Mouse (Mus musculus) CH12.LX (cell line): ENCODE results near the gene Ctla4. TPM values are rescaled to one million over a fixed set of nuclear protein-coding genes. Genes with fewer than 3 reads are reported as not detected.

Experiments used
- DNase-seq: peaks from one replicate; pipeline ENCODE4 v3.0.0-alpha.2; 2013; ENCODE audit errors: extremely low read depth
- H3K27ac ChIP-seq: 2 replicates; pipeline ENCODE4 v1.5.1; 2012; ENCODE audit warnings: low read depth, mild to moderate bottlenecking, control low read depth, moderate library complexity; ENCODE audit not compliant: insufficient read depth
- H3K27me3 ChIP-seq: replicated peaks from 2 replicates; pipeline ENCODE3; 2012; ENCODE audit warnings: inconsistent platforms
- H3K36me3 ChIP-seq, 2 experiments: replicated peaks in 1 of 2; 2 replicates each; pipeline versions ENCODE3 to v1.6.1; 2012; ENCODE audit warnings: inconsistent platforms in 1 of 2, low read length in 1 of 2, mild to moderate bottlenecking in 1 of 2, mixed read lengths in 1 of 2, moderate library complexity in 1 of 2; ENCODE audit not compliant: control insufficient read depth in 1 of 2, insufficient read depth in 1 of 2
- H3K4me1 ChIP-seq, 2 experiments: 2 replicates each; pipeline ENCODE4 v1.6.1; 2012; ENCODE audit warnings: inconsistent platforms in 1 of 2, moderate library complexity in 1 of 2; ENCODE audit not compliant: insufficient read depth in 2 of 2, control insufficient read depth in 1 of 2
- H3K4me2 ChIP-seq: 2 replicates; pipeline ENCODE4 v1.6.1; 2012; ENCODE audit warnings: low read depth, mild to moderate bottlenecking, control low read depth; ENCODE audit not compliant: poor library complexity, insufficient read depth, severe bottlenecking
- H3K4me3 ChIP-seq, 3 experiments: fragments of 150-350 bp in 1 of 3; sonication (generic) in 1 of 3; replicated peaks in 1 of 3; 2 replicates each; pipeline versions ENCODE3 to v1.5.1; 2011 to 2012; ENCODE audit warnings: low read depth in 2 of 3, low read length in 2 of 3, mild to moderate bottlenecking in 2 of 3, moderate library complexity in 2 of 3, control low read depth in 1 of 3, improper control_type of control experiment in 1 of 3, inconsistent platforms in 1 of 3, mixed read lengths in 1 of 3; ENCODE audit not compliant: poor library complexity in 1 of 3
- H3K79me2 ChIP-seq: replicated peaks from 2 replicates; pipeline ENCODE4 v1.6.1; 2012; ENCODE audit warnings: mild to moderate bottlenecking, moderate library complexity; ENCODE audit not compliant: control insufficient read depth, poor library complexity, insufficient read depth, severe bottlenecking; ENCODE audit errors: extremely low read depth
- H3K9ac ChIP-seq: 2 replicates; pipeline ENCODE4 v1.6.1; 2012; ENCODE audit warnings: low read depth, mild to moderate bottlenecking, control low read depth, moderate library complexity; ENCODE audit not compliant: insufficient read depth
- H3K9me3 ChIP-seq: replicated peaks from 2 replicates; pipeline ENCODE3; 2012; ENCODE audit warnings: low read length, inconsistent platforms, mixed read lengths
- BHLHE40 ChIP-seq: IDR thresholded peaks from 2 replicates; pipeline ENCODE4 v1.6.1; 2011; ENCODE audit warnings: mild to moderate bottlenecking, low read depth, low read length, improper control_type of control experiment
- CHD1 ChIP-seq: IDR thresholded peaks from 2 replicates; pipeline ENCODE4 v1.6.1; 2012; ENCODE audit warnings: low read depth, low read length, improper control_type of control experiment, inconsistent platforms
- CHD2 ChIP-seq: IDR thresholded peaks from 2 replicates; pipeline ENCODE4 v1.6.1; 2011; ENCODE audit warnings: low read length, improper control_type of control experiment
- CTCF ChIP-seq, 2 experiments: IDR thresholded peaks in 1 of 2; conservative IDR thresholded peaks in 1 of 2; 2 replicates each; pipeline ENCODE4 v1.5.1; 2011 to 2012; ENCODE audit warnings: low read depth in 2 of 2, low read length in 2 of 2, improper control_type of control experiment in 1 of 2, inconsistent platforms in 1 of 2, mild to moderate bottlenecking in 1 of 2, moderate library complexity in 1 of 2
- E2F4 ChIP-seq: IDR thresholded peaks from 2 replicates; pipeline ENCODE4 v1.6.1; 2011; ENCODE audit warnings: low read depth, low read length, improper control_type of control experiment; ENCODE audit not compliant: insufficient replicate concordance
- ELF1 ChIP-seq: IDR thresholded peaks from 2 replicates; pipeline ENCODE4 v1.6.1; 2014; ENCODE audit warnings: low read depth, mild to moderate bottlenecking, inconsistent platforms, low read length, improper control_type of control experiment
- EP300 ChIP-seq: IDR thresholded peaks from 2 replicates; pipeline ENCODE4 v1.6.1; 2011; ENCODE audit warnings: low read length, improper control_type of control experiment
- ETS1 ChIP-seq: conservative IDR thresholded peaks from 2 replicates; pipeline ENCODE4 v1.6.1; 2012; ENCODE audit warnings: low read depth, mild to moderate bottlenecking, inconsistent platforms, low read length, improper control_type of control experiment, moderate library complexity
- HCFC1 ChIP-seq: IDR thresholded peaks from 2 replicates; pipeline ENCODE4 v1.6.1; 2012; ENCODE audit warnings: low read depth, mild to moderate bottlenecking, inconsistent platforms, low read length, improper control_type of control experiment
- IRF4 ChIP-seq: IDR thresholded peaks from 2 replicates; pipeline ENCODE4 v1.6.1; 2014; ENCODE audit warnings: low read depth, mild to moderate bottlenecking, inconsistent platforms, low read length, improper control_type of control experiment
- JUN ChIP-seq: IDR thresholded peaks from 2 replicates; pipeline ENCODE4 v1.6.1; 2011; ENCODE audit warnings: low read depth, mild to moderate bottlenecking, low read length, improper control_type of control experiment, moderate library complexity; ENCODE audit not compliant: insufficient read depth
- JUND ChIP-seq: conservative IDR thresholded peaks from 2 replicates; pipeline ENCODE4 v1.6.1; 2011; ENCODE audit warnings: low read depth, low read length, improper control_type of control experiment
- MAFK ChIP-seq: IDR thresholded peaks from 2 replicates; pipeline ENCODE4 v1.6.1; 2011; ENCODE audit warnings: low read length, improper control_type of control experiment; ENCODE audit not compliant: insufficient replicate concordance
- MAX ChIP-seq: IDR thresholded peaks from 2 replicates; pipeline ENCODE4 v1.6.1; 2011; ENCODE audit warnings: low read length, improper control_type of control experiment
- MAZ ChIP-seq: IDR thresholded peaks from 2 replicates; pipeline ENCODE4 v1.6.1; 2012; ENCODE audit warnings: low read depth, mild to moderate bottlenecking, inconsistent platforms, low read length, improper control_type of control experiment, moderate library complexity
- MEF2A ChIP-seq: IDR thresholded peaks from 2 replicates; pipeline ENCODE4 v1.6.1; 2014; ENCODE audit warnings: low read depth, mild to moderate bottlenecking, inconsistent platforms, low read length, improper control_type of control experiment, borderline replicate concordance
- MXI1 ChIP-seq: IDR thresholded peaks from 2 replicates; pipeline ENCODE4 v1.6.1; 2011; ENCODE audit warnings: mild to moderate bottlenecking, low read depth, low read length, improper control_type of control experiment
- NELFE ChIP-seq: IDR thresholded peaks from 2 replicates; pipeline ENCODE4 v1.6.1; 2011; ENCODE audit warnings: low read depth, low read length, improper control_type of control experiment
- NRF1 ChIP-seq: IDR thresholded peaks from 2 replicates; pipeline ENCODE4 v1.6.1; 2014; ENCODE audit warnings: low read depth, mild to moderate bottlenecking, inconsistent platforms, low read length, improper control_type of control experiment, moderate library complexity
- PAX5 ChIP-seq: IDR thresholded peaks from 2 replicates; pipeline ENCODE4 v1.6.1; 2012; ENCODE audit warnings: low read length, inconsistent platforms, mixed read lengths
- POLR2A ChIP-seq: IDR thresholded peaks from 2 replicates; pipeline ENCODE4 v1.6.1; 2011; ENCODE audit warnings: low read depth, mild to moderate bottlenecking, improper control_type of control experiment, low read length
- RAD21 ChIP-seq: IDR thresholded peaks from 2 replicates; pipeline ENCODE4 v1.6.1; 2011; ENCODE audit warnings: low read depth, mild to moderate bottlenecking, low read length, improper control_type of control experiment, moderate library complexity
- RCOR1 ChIP-seq: conservative IDR thresholded peaks from 2 replicates; pipeline ENCODE4 v1.6.1; 2012; ENCODE audit warnings: low read depth, mild to moderate bottlenecking, inconsistent platforms, low read length, improper control_type of control experiment
- SIN3A ChIP-seq: IDR thresholded peaks from 2 replicates; pipeline ENCODE4 v1.6.1; 2012; ENCODE audit warnings: low read length, improper control_type of control experiment, inconsistent platforms
- SMC3 ChIP-seq: IDR thresholded peaks from 2 replicates; pipeline ENCODE4 v1.6.1; 2011; ENCODE audit warnings: low read depth, low read length, improper control_type of control experiment
- TBP ChIP-seq: conservative IDR thresholded peaks from 2 replicates; pipeline ENCODE4 v1.6.1; 2011; ENCODE audit warnings: low read depth, low read length, improper control_type of control experiment
- TCF12 ChIP-seq: IDR thresholded peaks from 2 replicates; pipeline ENCODE4 v1.6.1; 2014; ENCODE audit warnings: low read depth, mild to moderate bottlenecking, inconsistent platforms, low read length, improper control_type of control experiment
- UBTF ChIP-seq: IDR thresholded peaks from 2 replicates; pipeline ENCODE4 v1.6.1; 2012; ENCODE audit warnings: low read depth, mild to moderate bottlenecking, inconsistent platforms, low read length, improper control_type of control experiment, moderate library complexity
- USF1 ChIP-seq: IDR thresholded peaks from 2 replicates; pipeline ENCODE4 v1.6.1; 2014; ENCODE audit warnings: low read depth, mild to moderate bottlenecking, inconsistent platforms, low read length, improper control_type of control experiment
- USF2 ChIP-seq: conservative IDR thresholded peaks from 2 replicates; pipeline ENCODE4 v1.6.1; 2011; ENCODE audit warnings: low read depth, low read length, improper control_type of control experiment
- ZC3H11A ChIP-seq: IDR thresholded peaks from 2 replicates; pipeline ENCODE4 v1.6.1; 2012; ENCODE audit warnings: low read depth, mild to moderate bottlenecking, inconsistent platforms, low read length, improper control_type of control experiment
- ZKSCAN1 ChIP-seq: IDR thresholded peaks from 2 replicates; pipeline ENCODE4 v1.6.1; 2012; ENCODE audit warnings: low read depth, inconsistent platforms, low read length, improper control_type of control experiment, borderline replicate concordance
- ZMIZ1 ChIP-seq: IDR thresholded peaks from 2 replicates; pipeline ENCODE4 v1.6.1; 2012; ENCODE audit warnings: low read depth, mild to moderate bottlenecking, inconsistent platforms, low read length, improper control_type of control experiment
- ZNF384 ChIP-seq: IDR thresholded peaks from 2 replicates; pipeline ENCODE4 v1.6.1; 2012; ENCODE audit warnings: low read depth, low read length, improper control_type of control experiment, inconsistent platforms
- dilution Hi-C: fragments of 300-500 bp; cut with MboI; formaldehyde crosslinking; loops from 2 replicates; pipeline ENCODE4 v1.14.3; 2020; ENCODE audit warnings: low sequenced_read_pairs; ENCODE audit not compliant: extremely low pct_unique_long_range_greater_than_20kb, extremely low pct_ligation_motif_present
- in situ Hi-C: fragments of 300-500 bp; cut with MboI; formaldehyde crosslinking; loops from 3 replicates; pipeline ENCODE4 v1.14.3; 2019; ENCODE audit warnings: low sequenced_read_pairs, low pct_ligation_motif_present, low pct_unique_long_range_greater_than_20kb, mixed read lengths
- polyA plus RNA-seq: library from polyadenylated mRNA; unstranded; fragments of >175 nt; gene quantifications from 2 replicates; pipeline ENCODE4 v1.2.1, GENCODE M21; 2012; ENCODE audit warnings: low read depth; ENCODE audit not compliant: insufficient read length
- total RNA-seq, 2 experiments: library from RNA; depleted of rRNA; stranded (reverse); fragments of 300-350 nt in 1 of 2; fragments of >200 nt in 1 of 2; gene quantifications; 2 replicates each; pipeline ENCODE4 v1.2.3; 2012 to 2014

Ctla4 gene
- total and polyA plus RNA-seq, 3 experiments: 11.6 to 54.7 (median 53.7) TPM

- Histone ChIP-seq H3K9me3 (no peaks in the 10 kb centered on the region), H3K27ac (peak overlapping the region; percentile 67), H3K36me3 (no peaks in the 10 kb centered on the region), H3K4me2 (no peak overlapping the region), H3K79me2 (no peaks in the 10 kb centered on the region), H3K9ac (no peak overlapping the region), H3K27me3 (no peaks in the 10 kb centered on the region), H3K4me3 (no peak overlapping the region), H3K4me1 (peaks cover 26 to 75% of the 10 kb centered on the region in 2 experiments)
- no peak for DNase-seq
- TF ChIP-seq CHD2 (no peak), HCFC1 (no peak), ETS1 (no peak), E2F4 (no peak), SIN3A (no peak), POLR2A (no peak), ZMIZ1 (no peak)
- dilution Hi-C loops: no loop called here
- in situ Hi-C loops: no loop called here
Observed at GRCm38 (mm10) chr1:60938256-60938655, 51.5 kb downstream of the Ctla4 start.

- Histone ChIP-seq H3K27me3 (no peaks in the 10 kb centered on the region), H3K36me3 (no peaks in the 10 kb centered on the region), H3K9me3 (no peaks in the 10 kb centered on the region), H3K79me2 (no peaks in the 10 kb centered on the region), H3K4me1 (peaks cover 26 to 77% of the 10 kb centered on the region in 2 experiments), H3K9ac (peak overlapping the region; percentile 41; the same call in 1 of the 2 replicates), H3K4me3 (no peak overlapping the region), H3K27ac (peak overlapping the region; percentile 67), H3K4me2 (no peak overlapping the region)
- dilution Hi-C loops: no loop called here
- DNase-seq: no peak
- in situ Hi-C loops: no loop called here
- no peak for TF ChIP-seq PAX5
- peak; percentile 32; the same call in 1 of the 2 replicates for TF ChIP-seq BHLHE40
- no peak for TF ChIP-seq TBP
- no peak for TF ChIP-seq NRF1
- no peak for TF ChIP-seq RAD21
- no peak for TF ChIP-seq ZKSCAN1
- no peak for TF ChIP-seq ELF1
- TF ChIP-seq MAZ: no peak
- TF ChIP-seq RCOR1: 0 out of 2 replicates have a peak, but pooled peaks have one; percentile 47
- TF ChIP-seq POLR2A: no peak
- no peak; the same call in 1 of the 2 replicates for TF ChIP-seq MAFK
- TF ChIP-seq CTCF (conservative IDR thresholded peaks at IDR 0.05 in 1 of 2, IDR thresholded peaks at IDR 0.05 in 1 of 2; ENCODE audit: low read depth in 2 of 2, low read length in 2 of 2): no peak
- no peak for TF ChIP-seq USF1
- TF ChIP-seq IRF4: peak; percentile 81
- no peak for TF ChIP-seq ZC3H11A
- TF ChIP-seq ETS1: peak; percentile 47; the same call in 1 of the 2 replicates
- TF ChIP-seq MEF2A: peak; percentile 89; the same call in 1 of the 2 replicates
- TF ChIP-seq MAX: no peak
- no peak for TF ChIP-seq SIN3A
- TF ChIP-seq CHD1: no peak
- no peak for TF ChIP-seq ZMIZ1
- peak; percentile 74 for TF ChIP-seq EP300
- no peak for TF ChIP-seq UBTF
- no peak for TF ChIP-seq SMC3
- no peak for TF ChIP-seq TCF12
- TF ChIP-seq MXI1: no peak
- peak; percentile 53 for TF ChIP-seq ZNF384
- TF ChIP-seq JUN: peak; percentile 78
- no peak for TF ChIP-seq NELFE
- peak; percentile 88 for TF ChIP-seq JUND
- no peak for TF ChIP-seq USF2
Observed at GRCm38 (mm10) chr1:60938974-60939373, 52.2 kb downstream of the Ctla4 start.
